Mouse (Mus musculus) spleen, adult 18-20 months (tissue): Measurements from ENCODE around the gene Ncoa3.

Source experiments
- DNase-seq, 2 experiments: peaks; one replicate each; pipeline ENCODE4 v3.0.0; 2022; ENCODE audit warnings: mixed read lengths in 2 of 2

Ncoa3 gene

GRCm38 (mm10) chr2:165970767-165971166 lies 21.7 kb upstream of the Ncoa3 start:
- no peak for DNase-seq

- DNase-seq, result no peak
Measured at GRCm38 (mm10) chr2:165974383-165974782, 18.1 kb upstream of the Ncoa3 start.

GRCm38 (mm10) chr2:165976186-165976585 lies 16.2 kb upstream of the Ncoa3 start:
- DNase-seq, result no peak

GRCm38 (mm10) chr2:165976874-165977273 lies 15.6 kb upstream of the Ncoa3 start:
- DNase-seq, result no peak

DNA sequence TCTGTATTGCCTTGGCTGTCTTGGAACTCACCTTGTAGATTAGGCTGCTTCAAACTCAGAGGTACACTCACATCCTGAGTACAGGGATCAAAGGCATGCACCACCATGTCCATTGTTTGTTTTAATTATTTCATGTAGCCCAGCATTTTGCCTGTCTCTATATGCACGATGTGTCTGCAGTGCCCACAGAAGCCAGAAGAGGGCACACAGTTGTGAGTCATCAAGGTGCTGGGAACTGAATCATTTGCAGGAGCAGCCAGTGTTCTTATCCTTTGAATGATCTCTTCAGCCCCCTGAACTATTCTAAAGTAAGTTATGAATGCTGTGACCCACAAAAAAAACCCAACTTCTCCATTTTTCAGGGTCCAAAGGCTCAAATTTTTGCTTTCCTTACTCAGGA lies 14.3 kb upstream of the Ncoa3 start:
- DNase-seq, result no peak

DNA sequence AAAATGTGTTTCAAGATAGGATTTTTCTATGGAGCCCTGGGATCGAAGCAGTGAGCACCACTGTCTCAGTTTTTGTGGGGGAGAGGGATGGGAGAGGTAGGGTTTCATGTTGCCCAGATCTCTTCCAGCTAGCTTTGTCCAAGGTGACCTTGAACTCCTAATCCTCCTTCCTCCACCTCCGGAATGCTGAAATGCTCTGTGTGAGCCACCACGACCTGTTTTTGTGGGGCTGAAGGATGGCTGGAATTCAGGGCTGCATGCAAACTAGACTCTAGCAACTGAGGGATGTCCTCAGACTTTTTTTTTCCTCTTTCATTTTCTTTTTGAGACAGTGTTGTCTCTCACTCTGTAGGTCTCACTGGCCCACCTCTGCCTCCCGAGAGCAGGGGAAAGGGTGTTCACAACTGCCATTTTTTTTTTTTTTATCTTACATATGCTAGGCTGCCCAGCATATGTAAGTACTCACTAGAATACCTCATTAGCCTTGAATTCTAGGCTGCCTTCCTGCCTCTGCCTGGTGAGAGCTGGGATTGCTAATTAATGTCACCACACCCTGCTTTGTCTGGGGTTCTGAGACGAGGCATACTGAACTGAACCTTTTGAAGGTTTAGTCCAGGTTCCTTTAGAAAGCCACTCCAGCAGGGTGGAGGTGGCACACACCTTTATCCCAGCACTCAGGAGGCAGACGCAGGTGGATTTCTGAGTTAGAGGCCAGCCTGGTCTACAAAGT lies 11.0 kb upstream of the Ncoa3 start:
- no peak for DNase-seq

- peak; percentile 88 to 92 for DNase-seq
Measured at GRCm38 (mm10) chr2:165982512-165983389, 9.7 kb upstream of the Ncoa3 start.

GRCm38 (mm10) chr2:165984318-165984717 lies 8.1 kb upstream of the Ncoa3 start:
- no peak for DNase-seq

GRCm38 (mm10) chr2:165984891-165985290 lies 7.5 kb upstream of the Ncoa3 start:
- DNase-seq, result no peak

- no peak for DNase-seq
Measured at GRCm38 (mm10) chr2:165985581-165985980, 6.9 kb upstream of the Ncoa3 start.

DNA sequence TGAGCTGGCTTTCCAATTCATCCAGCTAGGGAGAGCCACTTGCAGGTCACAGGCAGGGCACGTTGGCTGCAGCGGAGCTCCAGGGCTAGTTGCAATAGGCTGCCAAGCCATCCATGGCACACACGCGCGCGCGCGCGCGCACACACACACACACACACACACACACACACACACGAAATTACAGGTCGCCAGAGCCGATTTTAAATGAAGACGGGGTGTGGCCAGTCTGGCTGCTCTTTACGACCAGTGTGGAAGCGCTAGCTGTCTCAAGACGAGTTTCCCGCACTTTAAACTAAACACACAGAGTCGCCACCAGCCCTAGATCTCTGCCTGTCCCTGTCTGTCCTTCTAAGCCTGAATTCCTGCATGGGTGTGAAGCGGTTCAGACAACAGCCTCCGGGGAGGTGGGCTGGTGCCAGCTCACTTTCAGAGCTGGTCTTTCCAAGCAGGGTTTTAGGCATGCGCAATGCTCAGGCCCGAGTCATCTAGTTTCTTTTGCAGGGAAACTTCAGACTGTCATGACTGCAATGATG lies 5.4 kb upstream of the Ncoa3 start:
- peak in 1 of 2 experiments; percentile 52 for DNase-seq

DNA sequence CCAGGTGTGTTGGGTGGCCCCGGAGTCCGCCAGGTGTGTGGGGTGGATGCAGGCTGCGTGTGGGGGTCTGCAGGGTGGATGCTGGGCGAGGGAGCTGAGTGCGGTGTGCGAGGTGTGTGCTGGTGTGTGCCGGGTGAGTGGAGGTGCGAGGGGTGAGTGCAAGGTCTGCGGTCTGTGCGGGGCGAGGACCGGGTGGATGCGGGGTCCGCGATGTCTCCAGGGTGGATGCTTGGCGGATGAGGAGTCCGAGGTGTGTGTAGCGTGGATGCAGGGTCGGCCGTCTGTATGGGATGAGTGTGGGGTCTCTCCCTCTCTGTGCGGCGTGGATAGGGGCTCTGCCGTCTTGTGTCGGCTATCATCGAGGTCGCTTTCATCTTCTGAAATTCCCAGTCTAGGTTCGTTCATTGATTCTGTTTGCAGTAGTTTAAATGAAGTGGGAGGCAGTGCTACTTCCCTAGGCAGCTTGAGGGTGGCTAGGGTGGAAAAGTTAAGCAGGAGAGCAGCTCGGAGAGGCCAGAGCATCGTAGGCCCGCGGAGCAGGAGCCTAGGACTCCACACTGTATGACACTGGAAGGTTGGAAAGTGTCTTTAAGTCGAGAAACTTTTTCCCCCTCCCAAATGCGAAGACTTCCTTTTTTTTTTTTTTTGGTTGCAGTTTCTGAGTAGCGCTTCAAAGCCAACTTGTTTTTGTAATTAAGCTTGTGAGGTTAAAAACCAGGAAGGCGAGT lies 901 bp downstream of the Ncoa3 start:
- DNase-seq, result peak; percentile 26 to 34

DNA sequence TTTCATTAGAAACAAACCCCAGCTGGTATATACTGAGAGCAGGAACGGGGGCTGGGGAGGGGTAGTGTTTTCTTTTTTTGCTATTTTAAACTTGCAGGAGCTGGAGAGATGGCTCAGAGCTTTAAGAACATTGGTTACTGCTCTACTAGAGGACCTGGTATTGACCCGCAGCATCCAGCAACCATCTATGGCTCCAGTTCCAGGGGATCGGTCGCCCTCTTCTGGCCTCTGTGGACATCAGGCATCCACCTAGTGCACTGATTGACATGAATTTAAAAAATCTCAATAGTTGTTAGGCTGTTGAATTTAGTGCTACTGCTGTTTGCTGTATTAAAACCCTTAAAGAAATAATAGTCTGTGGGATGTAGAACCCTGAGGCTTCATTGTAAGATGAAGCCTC lies 1.9 kb downstream of the Ncoa3 start:
- DNase-seq, result no peak

DNA sequence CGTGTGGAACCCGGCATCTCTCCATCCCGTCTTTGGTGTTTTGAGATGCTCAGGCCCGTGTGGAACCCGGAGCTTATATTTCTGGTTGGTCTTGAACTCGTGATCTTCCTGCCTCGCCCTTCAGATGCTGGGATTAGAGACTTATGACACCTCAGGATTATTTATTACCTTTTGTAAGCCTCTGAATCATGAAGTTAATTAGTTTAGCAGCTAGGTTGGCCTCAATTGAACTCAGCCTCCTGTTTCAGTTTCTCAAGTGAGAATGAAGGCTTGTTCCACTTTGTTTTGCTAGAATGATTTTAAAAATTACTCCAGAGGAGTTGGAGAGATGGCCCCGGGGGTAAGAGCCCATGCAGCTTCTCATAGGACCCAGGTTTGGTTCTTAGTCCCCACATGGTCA lies 3.3 kb downstream of the Ncoa3 start:
- DNase-seq, result no peak

GRCm38 (mm10) chr2:165996130-165996529 lies 3.7 kb downstream of the Ncoa3 start:
- DNase-seq, result no peak

GRCm38 (mm10) chr2:165997256-165997967 lies 5.0 kb downstream of the Ncoa3 start:
- DNase-seq, result no peak

DNA sequence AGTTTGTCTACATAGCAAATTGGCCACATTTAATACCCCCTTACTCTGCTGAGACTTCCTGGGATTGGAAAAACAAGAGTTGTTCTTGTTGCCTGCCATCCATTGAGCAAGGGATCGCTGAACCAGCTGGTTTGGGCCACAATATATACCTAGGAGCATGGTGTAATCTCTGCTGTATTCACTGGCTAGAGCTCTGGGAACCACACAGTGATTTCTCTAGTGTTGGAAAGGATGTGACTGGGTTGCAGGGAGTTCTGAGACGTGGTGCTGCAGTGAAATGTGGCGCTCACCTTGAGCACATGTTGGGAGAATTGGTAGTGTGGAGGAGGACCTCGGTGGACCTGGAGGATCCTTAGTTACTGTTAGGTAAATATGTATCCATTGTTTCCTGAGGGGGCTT lies 6.5 kb downstream of the Ncoa3 start:
- no peak for DNase-seq

DNA sequence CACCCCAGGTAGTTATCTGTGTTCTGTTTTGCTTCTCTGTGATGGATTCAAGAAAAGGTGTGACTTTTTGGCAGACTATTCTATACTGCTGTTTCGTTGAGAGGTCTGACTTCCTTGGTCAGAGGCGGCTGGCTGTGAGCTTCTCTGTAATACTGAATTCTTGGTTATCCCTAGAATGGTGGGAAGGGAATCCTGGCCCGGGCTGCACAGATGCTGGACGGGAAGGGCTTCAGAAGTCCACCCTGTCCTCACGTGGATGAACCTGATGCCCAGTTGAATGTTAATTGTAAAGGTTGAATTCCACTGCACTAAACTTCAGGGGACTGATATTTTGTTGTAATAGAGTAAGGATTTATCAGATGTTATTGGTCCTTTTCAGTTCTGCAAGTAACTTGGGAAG lies 7.4 kb downstream of the Ncoa3 start:
- no peak for DNase-seq

DNA sequence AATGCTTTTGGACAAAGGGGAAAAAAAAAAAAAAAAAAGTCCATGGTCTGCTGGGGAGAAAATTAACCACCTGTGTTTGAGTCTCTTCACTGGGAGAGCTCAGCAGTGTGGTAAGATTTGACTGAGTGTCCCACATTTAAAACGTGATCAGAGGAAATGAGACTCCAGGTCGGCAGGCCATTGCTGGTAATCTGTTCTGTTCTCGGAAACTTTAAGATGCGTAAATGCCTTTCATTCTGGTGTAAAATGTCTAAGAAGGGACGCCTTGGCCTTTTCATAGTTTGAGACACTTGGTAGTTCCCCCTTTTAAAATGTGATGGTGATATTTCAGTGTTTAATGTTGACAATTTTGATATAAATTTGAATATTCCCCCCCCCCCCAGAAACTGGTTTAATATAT lies 7.8 kb downstream of the Ncoa3 start:
- no peak for DNase-seq

GRCm38 (mm10) chr2:166000769-166001168 lies 8.3 kb downstream of the Ncoa3 start:
- no peak for DNase-seq

DNA sequence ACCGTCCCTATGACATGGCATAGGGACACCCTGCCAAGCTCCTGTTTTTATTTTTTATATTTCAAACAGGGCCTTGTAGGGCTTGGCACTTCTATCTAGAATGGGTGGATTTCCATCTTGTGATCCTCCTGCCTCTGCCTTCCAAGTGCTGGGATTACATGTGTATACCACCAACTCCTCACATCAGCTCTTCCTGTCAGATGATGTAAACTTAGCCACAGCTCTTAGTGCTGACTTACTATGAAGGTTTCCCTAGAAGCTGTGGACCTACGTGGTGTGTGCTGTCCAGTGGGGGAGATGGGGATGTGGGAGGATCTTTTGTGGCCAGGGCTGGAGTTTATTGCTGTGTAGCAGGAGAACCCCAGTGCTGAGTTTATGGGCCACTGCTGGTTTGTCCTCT lies 8.9 kb downstream of the Ncoa3 start:
- no peak for DNase-seq

DNA sequence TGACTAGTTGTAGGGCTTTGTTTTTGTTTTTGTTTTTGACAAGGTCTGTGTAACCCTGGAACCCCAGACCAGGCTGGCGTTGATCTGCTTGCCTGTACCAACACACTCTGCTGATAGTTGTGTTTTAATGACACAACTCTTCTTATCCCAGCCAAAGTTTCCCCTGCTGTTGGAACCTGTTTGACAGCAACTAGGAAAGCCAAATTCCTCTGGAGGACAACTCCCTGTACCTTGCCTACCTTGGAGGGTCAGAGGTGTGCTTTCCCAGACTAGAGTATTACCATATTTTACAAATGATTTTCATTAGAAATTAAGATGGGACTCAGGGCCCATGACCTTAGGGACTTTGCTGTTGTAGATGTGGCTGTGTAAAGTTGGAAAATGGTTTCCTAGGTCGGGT lies 9.3 kb downstream of the Ncoa3 start:
- DNase-seq, result no peak

GRCm38 (mm10) chr2:166002429-166002828 lies 10.0 kb downstream of the Ncoa3 start:
- DNase-seq, result no peak
